Mouse (Mus musculus) forebrain, embryonic 12.5 days (tissue): ENCODE measurements around the gene Hoxb5. TPM values are rescaled to one million over a fixed set of nuclear protein-coding genes. Genes with fewer than 3 reads are reported as not detected.

Experiments used
- ATAC-seq: fragments of 200-750 bp; cut with Nextera tagmentation; 2 replicates; pipeline ENCODE4 v1.8.0; 2017; ENCODE audit warnings: moderate TSS enrichment; ENCODE audit not compliant: low FRiP score
- H3K27ac ChIP-seq: fragments of 300-500 bp; sonication (generic); 2 replicates; pipeline ENCODE4 v1.5.1; 2016; ENCODE audit warnings: mild to moderate bottlenecking
- H3K27me3 ChIP-seq: fragments of 300-500 bp; sonication (generic); 2 replicates; pipeline ENCODE4 v1.6.1; 2016; ENCODE audit warnings: mild to moderate bottlenecking
- H3K36me3 ChIP-seq: fragments of 300-500 bp; sonication (generic); replicated peaks from 2 replicates; pipeline ENCODE4 v1.6.1; 2016; ENCODE audit warnings: mild to moderate bottlenecking
- H3K4me1 ChIP-seq: fragments of 300-500 bp; sonication (generic); 2 replicates; pipeline ENCODE4 v1.6.1; 2016
- H3K4me2 ChIP-seq: fragments of 300-500 bp; sonication (generic); 2 replicates; pipeline ENCODE4 v1.6.1; 2016; ENCODE audit warnings: mild to moderate bottlenecking, moderate library complexity
- H3K4me3 ChIP-seq: fragments of 300-500 bp; sonication (generic); replicated peaks from 2 replicates; pipeline ENCODE4 v1.5.1; 2016; ENCODE audit warnings: mild to moderate bottlenecking
- H3K9ac ChIP-seq: fragments of 300-500 bp; sonication (generic); 2 replicates; pipeline ENCODE4 v1.6.1; 2016; ENCODE audit warnings: mild to moderate bottlenecking
- H3K9me3 ChIP-seq: fragments of 300-500 bp; sonication (generic); 2 replicates; pipeline ENCODE4 v1.6.1; 2016
- WGBS: fragments of 180-500 bp; shearing (Covaris S2); methylation state at CpG from one replicate; pipeline ENCODE4 v1.1.7; 2016; 5-methylcytosine and 5-hydroxymethylcytosine counted together
- polyA plus RNA-seq: library from polyadenylated mRNA; unstranded; fragments of >200 nt; fragmentation: Nextera tagmentation; extraction: Ambion mirVana; gene quantifications from 2 replicates; pipeline ENCODE4 v1.2.1, GENCODE M21; 2016

The Hoxb5 gene
- polyA plus RNA-seq, 1 experiment from 2014 or later: not detected

DNA sequence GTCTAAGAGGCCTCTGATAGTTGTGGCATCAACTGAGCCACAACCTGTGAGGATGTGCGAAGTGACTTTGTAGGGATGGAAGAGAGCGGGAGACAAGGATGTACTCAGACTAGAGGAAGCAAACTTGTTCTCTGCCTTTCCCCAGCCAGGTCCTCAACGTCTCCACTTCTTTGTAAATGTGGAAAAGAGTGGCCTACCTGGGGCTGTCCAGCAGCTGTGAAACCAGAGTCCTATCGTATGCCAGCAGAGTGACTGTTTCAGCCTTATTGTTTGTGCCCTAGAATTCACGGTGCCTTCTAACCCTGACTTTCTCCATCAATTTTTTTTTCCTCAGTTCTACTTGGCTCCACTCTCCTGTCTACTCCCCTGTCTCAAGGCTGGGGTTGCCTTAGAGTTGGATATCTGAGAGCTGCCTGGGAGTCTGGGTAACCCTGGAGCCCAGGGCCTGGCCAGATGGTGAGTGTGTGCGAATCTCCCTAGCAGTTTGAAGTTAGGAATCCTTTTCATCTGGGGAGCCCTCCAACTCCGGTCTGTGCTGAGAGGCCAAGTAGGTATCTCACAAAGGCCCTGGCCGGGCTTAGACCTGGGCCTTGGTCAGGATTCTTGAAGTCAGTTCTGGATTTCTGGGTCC is 38.6 kb upstream of the Hoxb5 start:
- Histone ChIP-seq H3K9ac (no peak overlapping the region), H3K4me1 (no peaks in the 10 kb centered on the region), H3K27ac (no peak overlapping the region), H3K27me3 (peaks cover 97% of the 10 kb centered on the region), H3K9me3 (no peaks in the 10 kb centered on the region), H3K36me3 (no peaks in the 10 kb centered on the region), H3K4me3 (no peak overlapping the region), H3K4me2 (no peak overlapping the region)
- no peak for ATAC-seq
- WGBS: 3% methylated on average over 8 of the region's 8 CpGs

DNA sequence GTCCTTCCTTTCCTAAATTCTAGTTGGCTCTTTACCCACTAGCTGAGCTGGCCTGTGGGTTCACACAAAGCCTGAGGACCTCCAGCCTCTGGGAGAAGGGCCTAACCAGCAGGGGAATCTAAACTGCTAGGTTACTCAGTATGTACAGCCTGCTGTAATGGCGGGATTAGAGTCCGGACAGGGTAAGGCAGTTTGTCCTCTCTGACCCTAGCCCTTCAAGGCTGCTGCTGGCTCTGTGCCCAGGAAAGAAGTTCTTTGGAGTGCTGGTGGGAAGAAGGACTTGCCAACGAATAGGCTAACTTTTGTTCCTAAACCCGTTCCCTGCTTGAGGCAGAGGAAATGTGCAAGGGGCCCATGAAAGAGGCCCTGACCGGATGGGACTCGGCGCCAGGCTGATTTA is 37.2 kb upstream of the Hoxb5 start:
- Histone ChIP-seq H3K36me3 (no peaks in the 10 kb centered on the region), H3K9ac (no peak overlapping the region), H3K4me1 (no peaks in the 10 kb centered on the region), H3K27ac (no peak overlapping the region), H3K4me2 (no peak overlapping the region), H3K27me3 (peaks cover 97% of the 10 kb centered on the region), H3K4me3 (no peak overlapping the region), H3K9me3 (no peaks in the 10 kb centered on the region)
- WGBS: 2% methylated on average over 7 of the region's 7 CpGs
- no peak for ATAC-seq

DNA sequence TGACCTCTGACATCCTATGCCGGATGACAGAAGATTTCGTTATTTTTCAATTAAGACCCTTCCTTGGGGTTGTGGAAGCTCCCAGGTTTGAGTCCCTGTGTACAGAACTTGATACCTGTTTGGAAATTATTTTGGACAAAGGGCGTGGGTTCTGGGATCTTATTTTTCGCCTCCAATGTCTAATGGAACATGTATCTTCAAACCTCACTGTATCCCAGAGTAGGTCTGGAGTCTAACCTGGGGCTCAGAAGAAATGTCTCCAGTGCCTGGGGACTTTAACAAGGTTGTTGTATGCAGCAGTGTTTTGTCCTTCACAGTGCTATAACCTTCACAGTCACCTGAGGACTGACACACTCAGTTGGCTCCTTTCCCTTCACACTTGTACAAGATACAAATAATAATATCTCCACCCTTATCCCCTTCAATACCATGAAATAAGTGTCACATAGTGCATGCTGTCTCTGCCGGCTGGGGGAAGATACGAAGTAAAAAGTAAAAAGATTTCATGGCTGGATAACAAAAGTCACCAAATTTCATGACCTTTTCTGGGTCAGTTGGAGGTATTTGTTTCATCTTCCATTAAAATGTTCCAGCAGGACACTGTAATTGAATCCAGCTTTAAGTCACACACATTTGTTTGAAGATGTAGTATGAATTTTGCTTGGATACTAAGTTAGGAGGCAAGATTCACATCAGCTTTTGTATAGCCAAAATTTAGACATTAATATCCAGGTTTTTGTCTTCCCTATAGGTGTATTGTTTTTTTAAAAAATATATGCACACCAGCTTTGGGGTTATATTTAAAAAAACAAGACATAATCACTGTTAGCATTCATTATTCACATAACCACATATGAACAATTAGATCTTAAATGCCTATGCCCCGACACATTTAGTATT is 35.9 kb upstream of the Hoxb5 start:
- H3K36me3 ChIP-seq: no peaks in the 10 kb centered on the region
- H3K9me3 ChIP-seq: no peaks in the 10 kb centered on the region
- no peak overlapping the region for H3K4me3 ChIP-seq
- H3K4me2 ChIP-seq: no peak overlapping the region
- 9% methylated on average over 7 of the region's 7 CpGs for WGBS
- H3K4me1 ChIP-seq: peaks cover 4% of the 10 kb centered on the region; the same call in 1 of the 2 replicates
- no peak for ATAC-seq
- peaks cover 97% of the 10 kb centered on the region for H3K27me3 ChIP-seq
- H3K27ac ChIP-seq: no peak overlapping the region
- no peak overlapping the region for H3K9ac ChIP-seq

GRCm38 (mm10) chr11:96268031-96268745 is 34.9 kb upstream of the Hoxb5 start:
- Histone ChIP-seq H3K27ac (no peak overlapping the region), H3K9me3 (no peaks in the 10 kb centered on the region), H3K4me3 (no peak overlapping the region), H3K4me2 (no peak overlapping the region), H3K9ac (no peak overlapping the region), H3K36me3 (no peaks in the 10 kb centered on the region), H3K27me3 (peaks cover 97% of the 10 kb centered on the region), H3K4me1 (peaks cover 7% of the 10 kb centered on the region; the same call in 1 of the 2 replicates)
- ATAC-seq: no peak
- 4% methylated on average over 1 of the region's 1 CpGs for WGBS

GRCm38 (mm10) chr11:96269869-96270268 is 33.3 kb upstream of the Hoxb5 start:
- peaks cover 7% of the 10 kb centered on the region; the same call in 1 of the 2 replicates for H3K4me1 ChIP-seq
- WGBS: under 1% methylated on average over 19 of the region's 19 CpGs

DNA sequence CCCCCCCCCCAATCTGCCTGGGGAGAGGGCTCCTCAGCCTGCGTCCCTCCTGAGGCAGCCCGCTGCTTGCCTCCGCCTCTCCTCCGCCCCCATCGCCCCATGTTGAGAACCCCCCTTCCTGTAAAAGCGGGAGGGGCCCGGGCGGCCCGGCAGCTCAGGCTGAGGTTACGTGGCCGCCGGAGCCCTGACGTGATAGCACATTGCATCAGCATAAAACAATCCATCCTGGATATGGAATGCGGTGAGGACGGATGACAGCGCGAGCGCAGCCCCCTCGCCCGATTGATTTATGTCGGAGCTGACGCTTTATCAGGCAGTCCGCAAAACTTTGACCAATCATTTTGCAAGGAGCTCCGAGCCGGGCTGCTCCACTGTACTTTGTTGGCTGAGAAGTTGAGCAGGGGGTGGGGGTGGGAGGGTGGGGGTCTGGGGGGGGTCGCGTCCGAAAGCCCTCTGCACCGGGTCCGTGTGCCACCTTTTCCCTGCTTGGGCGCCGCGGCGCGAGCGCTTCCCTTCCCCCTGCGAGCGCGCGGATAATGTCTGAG is 32.1 kb upstream of the Hoxb5 start, which contains the start of gene Hoxb9:
TSS of gene Hoxb9 (plus strand) at position 462 of the 545 bp plus-strand sequence.
- peaks cover 7% of the 10 kb centered on the region; the same call in 1 of the 2 replicates for H3K4me1 ChIP-seq
- H3K36me3 ChIP-seq: no peaks in the 10 kb centered on the region
- no peak within 1 kb of the TSS for H3K9ac ChIP-seq
- no peak within 1 kb of the TSS for H3K4me2 ChIP-seq
- 1% methylated on average over 40 of the region's 40 CpGs for WGBS
- ATAC-seq: no peak
- H3K9me3 ChIP-seq: no peaks in the 10 kb centered on the region
- peaks cover 97% of the 10 kb centered on the region for H3K27me3 ChIP-seq
- no peak within 1 kb of the TSS for H3K27ac ChIP-seq
- H3K4me3 ChIP-seq: 0 out of 2 replicates have a peak within 1 kb of the TSS, but pooled peaks have one; percentile 10

More at GRCm38 (mm10) chr11:96269869-96270268, 33.3 kb upstream of the Hoxb5 start:
- Histone ChIP-seq H3K4me3 (no peak overlapping the region), H3K9ac (no peak overlapping the region), H3K27ac (no peak overlapping the region), H3K9me3 (no peaks in the 10 kb centered on the region), H3K27me3 (peaks cover 97% of the 10 kb centered on the region), H3K4me2 (no peak overlapping the region), H3K36me3 (no peaks in the 10 kb centered on the region)
- ATAC-seq: no peak

DNA sequence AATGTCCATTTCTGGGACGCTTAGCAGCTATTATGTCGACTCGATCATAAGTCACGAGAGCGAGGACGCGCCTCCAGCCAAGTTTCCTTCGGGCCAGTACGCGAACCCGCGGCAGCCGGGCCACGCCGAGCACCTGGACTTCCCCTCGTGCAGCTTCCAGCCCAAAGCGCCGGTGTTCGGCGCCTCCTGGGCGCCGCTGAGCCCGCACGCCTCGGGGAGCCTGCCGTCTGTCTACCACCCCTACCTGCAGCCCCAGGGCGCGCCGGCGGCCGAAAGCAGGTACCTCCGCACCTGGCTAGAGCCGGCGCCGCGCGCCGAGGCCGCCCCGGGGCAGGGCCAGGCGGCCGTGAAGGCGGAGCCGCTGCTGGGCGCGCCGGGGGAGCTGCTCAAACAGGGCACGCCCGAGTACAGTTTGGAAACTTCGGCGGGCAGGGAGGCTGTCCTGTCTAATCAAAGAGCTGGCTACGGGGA is 31.6 kb upstream of the Hoxb5 start:
- WGBS: under 1% methylated on average over 52 of the region's 52 CpGs

GRCm38 (mm10) chr11:96272024-96272921 is 30.9 kb upstream of the Hoxb5 start:
- under 1% methylated on average over 52 of the region's 58 CpGs for WGBS
- Histone ChIP-seq H3K27ac (no peak overlapping the region), H3K36me3 (no peaks in the 10 kb centered on the region), H3K4me2 (no peak overlapping the region), H3K27me3 (peaks cover 97% of the 10 kb centered on the region), H3K9ac (no peak overlapping the region), H3K4me1 (peaks cover 7% of the 10 kb centered on the region; the same call in 1 of the 2 replicates), H3K9me3 (no peaks in the 10 kb centered on the region), H3K4me3 (no peak overlapping the region)
- ATAC-seq: no peak

More for the DNA sequence above, 31.6 kb upstream of the Hoxb5 start:
- Histone ChIP-seq H3K9ac (no peak overlapping the region), H3K36me3 (no peaks in the 10 kb centered on the region), H3K4me1 (peaks cover 7% of the 10 kb centered on the region; the same call in 1 of the 2 replicates), H3K4me2 (no peak overlapping the region), H3K4me3 (0 out of 2 replicates have a peak overlapping the region, but pooled peaks have one; percentile 10), H3K9me3 (no peaks in the 10 kb centered on the region), H3K27me3 (peaks cover 97% of the 10 kb centered on the region), H3K27ac (no peak overlapping the region)
- no peak for ATAC-seq

- no peaks in the 10 kb centered on the region for H3K36me3 ChIP-seq
- peaks cover 7% of the 10 kb centered on the region; the same call in 1 of the 2 replicates for H3K4me1 ChIP-seq
- no peaks in the 10 kb centered on the region for H3K9me3 ChIP-seq
- H3K4me3 ChIP-seq: no peak overlapping the region
- H3K27ac ChIP-seq: no peak overlapping the region
- H3K4me2 ChIP-seq: no peak overlapping the region
- no peak for ATAC-seq
- 4% methylated on average over 10 of the region's 10 CpGs for WGBS
- H3K9ac ChIP-seq: no peak overlapping the region
- H3K27me3 ChIP-seq: peaks cover 100% of the 10 kb centered on the region
Observed at GRCm38 (mm10) chr11:96274428-96274827, 28.7 kb upstream of the Hoxb5 start.

DNA sequence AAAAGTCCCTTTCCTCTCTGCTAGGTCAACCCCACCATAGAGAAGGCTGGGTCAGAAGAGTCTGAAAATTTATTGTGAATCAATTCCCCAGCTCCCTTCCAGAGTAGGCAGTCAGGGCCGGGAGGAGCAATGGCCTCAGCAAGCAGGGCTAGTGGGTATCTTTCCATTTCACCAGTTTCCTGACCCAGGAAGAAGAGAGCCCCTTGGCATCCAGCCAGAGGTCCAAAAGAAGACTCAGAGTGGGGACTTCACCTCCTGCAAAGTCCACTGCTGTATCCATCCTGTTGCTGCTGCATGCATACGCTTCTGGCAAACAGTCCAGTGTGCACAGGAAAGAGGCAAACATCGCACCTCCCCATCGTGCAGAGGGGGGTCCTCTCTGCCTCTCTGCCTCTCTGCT is 27.2 kb upstream of the Hoxb5 start:
- Histone ChIP-seq H3K9me3 (no peaks in the 10 kb centered on the region), H3K36me3 (no peaks in the 10 kb centered on the region), H3K27ac (no peak overlapping the region), H3K27me3 (peaks cover 100% of the 10 kb centered on the region), H3K4me1 (peaks cover 7% of the 10 kb centered on the region; the same call in 1 of the 2 replicates), H3K4me3 (no peak overlapping the region), H3K4me2 (no peak overlapping the region), H3K9ac (no peak overlapping the region)
- 2% methylated on average over 4 of the region's 4 CpGs for WGBS
- ATAC-seq: no peak
